Mouse (Mus musculus): Measurements from ENCODE around the gene Slc5a4b. TPM values are rescaled to one million over a fixed set of nuclear protein-coding genes. Genes with fewer than 3 reads are reported as not detected.
"Not testable (repeated sequence)": the region's sequence is repeated elsewhere in the genome, so short reads cannot be mapped to it uniquely, and the experiment has no call there.

Slc5a4b gene
- polyA plus RNA-seq, 1 experiment, result not detected

GRCm38 (mm10) chr10:76118741-76119140 lies 8.0 kb upstream of the Slc5a4b start:
- H3K27ac ChIP-seq (ENCODE audit: insufficient read depth, low read length), result no peak overlapping the region
- TF ChIP-seq POLR2A (IDR thresholded peaks at IDR 0.05; ENCODE audit: extremely low read depth, insufficient read depth, low read length) (no peak), CTCF (IDR thresholded peaks at IDR 0.05; ENCODE audit: extremely low read depth, insufficient read depth, low read length) (0 out of 2 replicates have a peak, but pooled peaks have one; percentile 17)
- no peaks in the 10 kb centered on the region for H3K4me1 ChIP-seq (ENCODE audit: control insufficient read depth, insufficient read depth, low read length)
- no peak overlapping the region for H3K4me3 ChIP-seq (ENCODE audit: insufficient read depth, low read length)

GRCm38 (mm10) chr10:76117966-76118365 lies 7.2 kb upstream of the Slc5a4b start:
- H3K4me1 ChIP-seq (ENCODE audit: control insufficient read depth, insufficient read depth, low read length), result no peaks in the 10 kb centered on the region
- no peak overlapping the region for H3K27ac ChIP-seq (ENCODE audit: insufficient read depth, low read length)
- TF ChIP-seq CTCF (IDR thresholded peaks at IDR 0.05; ENCODE audit: extremely low read depth, insufficient read depth, low read length) (peak; percentile 28), POLR2A (IDR thresholded peaks at IDR 0.05; ENCODE audit: extremely low read depth, insufficient read depth, low read length) (no peak)
- no peak overlapping the region for H3K4me3 ChIP-seq (ENCODE audit: insufficient read depth, low read length)

GRCm38 (mm10) chr10:76097368-76097767 lies 13.4 kb downstream of the Slc5a4b start:
- no peak overlapping the region for H3K4me3 ChIP-seq (ENCODE audit: insufficient read depth, low read length)
- no peak for TF ChIP-seq POLR2A (IDR thresholded peaks at IDR 0.05; ENCODE audit: extremely low read depth, insufficient read depth, low read length)
- no peak for TF ChIP-seq CTCF (IDR thresholded peaks at IDR 0.05; ENCODE audit: extremely low read depth, insufficient read depth, low read length)
- H3K4me1 ChIP-seq (ENCODE audit: control insufficient read depth, insufficient read depth, low read length), result no peaks in the 10 kb centered on the region
- no peak overlapping the region for H3K27ac ChIP-seq (ENCODE audit: insufficient read depth, low read length)

- Histone ChIP-seq H3K27ac (ENCODE audit: insufficient read depth, low read length) (no peak overlapping the region), H3K4me3 (ENCODE audit: insufficient read depth, low read length) (no peak overlapping the region), H3K4me1 (ENCODE audit: control insufficient read depth, insufficient read depth, low read length) (no peaks in the 10 kb centered on the region)
- TF ChIP-seq POLR2A (IDR thresholded peaks at IDR 0.05; ENCODE audit: extremely low read depth, insufficient read depth, low read length) (no peak), CTCF (IDR thresholded peaks at IDR 0.05; ENCODE audit: extremely low read depth, insufficient read depth, low read length) (no peak)
These were observed 14.2 kb downstream of the Slc5a4b start for GRCm38 (mm10) chr10:76096580-76096979.

- not testable (repeated sequence) for H3K4me3 ChIP-seq (ENCODE audit: insufficient read depth, low read length); H3K4me1 ChIP-seq (ENCODE audit: control insufficient read depth, insufficient read depth, low read length); H3K27ac ChIP-seq (ENCODE audit: insufficient read depth, low read length)
These were observed 33.8 kb downstream of the Slc5a4b start for GRCm38 (mm10) chr10:76077008-76077407.

- not testable (repeated sequence) for H3K4me1 ChIP-seq (ENCODE audit: control insufficient read depth, insufficient read depth, low read length); H3K4me3 ChIP-seq (ENCODE audit: insufficient read depth, low read length); H3K27ac ChIP-seq (ENCODE audit: insufficient read depth, low read length)
These were observed 38.7 kb downstream of the Slc5a4b start for GRCm38 (mm10) chr10:76072080-76072479.

GRCm38 (mm10) chr10:76067674-76068613 lies 42.8 kb downstream of the Slc5a4b start:
- TF ChIP-seq POLR2A (IDR thresholded peaks at IDR 0.05; ENCODE audit: extremely low read depth, insufficient read depth, low read length) (no peak), CTCF (IDR thresholded peaks at IDR 0.05; ENCODE audit: extremely low read depth, insufficient read depth, low read length) (no peak)
- H3K4me3 ChIP-seq (ENCODE audit: insufficient read depth, low read length), result no peak overlapping the region
- no peaks in the 10 kb centered on the region for H3K4me1 ChIP-seq (ENCODE audit: control insufficient read depth, insufficient read depth, low read length)

GRCm38 (mm10) chr10:76062439-76062838 lies 48.3 kb downstream of the Slc5a4b start:
- H3K27ac ChIP-seq (ENCODE audit: insufficient read depth, low read length), result no peak overlapping the region
- no peak overlapping the region for H3K4me3 ChIP-seq (ENCODE audit: insufficient read depth, low read length)
- no peaks in the 10 kb centered on the region for H3K4me1 ChIP-seq (ENCODE audit: control insufficient read depth, insufficient read depth, low read length)
- no peak for TF ChIP-seq CTCF (IDR thresholded peaks at IDR 0.05; ENCODE audit: extremely low read depth, insufficient read depth, low read length)
- TF ChIP-seq POLR2A (IDR thresholded peaks at IDR 0.05; ENCODE audit: extremely low read depth, insufficient read depth, low read length), result no peak

More at GRCm38 (mm10) chr10:76067674-76068613, 42.8 kb downstream of the Slc5a4b start:
- no peak overlapping the region for H3K27ac ChIP-seq (ENCODE audit: insufficient read depth, low read length)

- no peak overlapping the region for H3K4me3 ChIP-seq (ENCODE audit: insufficient read depth, low read length)
- H3K4me1 ChIP-seq (ENCODE audit: control insufficient read depth, insufficient read depth, low read length), result no peaks in the 10 kb centered on the region
- TF ChIP-seq POLR2A (IDR thresholded peaks at IDR 0.05; ENCODE audit: extremely low read depth, insufficient read depth, low read length), result no peak
- no peak for TF ChIP-seq CTCF (IDR thresholded peaks at IDR 0.05; ENCODE audit: extremely low read depth, insufficient read depth, low read length)
- no peak overlapping the region for H3K27ac ChIP-seq (ENCODE audit: insufficient read depth, low read length)
These were observed 58.9 kb downstream of the Slc5a4b start for GRCm38 (mm10) chr10:76051860-76052259.

- no peak overlapping the region for H3K27ac ChIP-seq (ENCODE audit: insufficient read depth, low read length)
- H3K4me3 ChIP-seq (ENCODE audit: insufficient read depth, low read length), result no peak overlapping the region
- H3K4me1 ChIP-seq (ENCODE audit: control insufficient read depth, insufficient read depth, low read length), result no peaks in the 10 kb centered on the region
- TF ChIP-seq POLR2A (IDR thresholded peaks at IDR 0.05; ENCODE audit: extremely low read depth, insufficient read depth, low read length) (no peak), CTCF (IDR thresholded peaks at IDR 0.05; ENCODE audit: extremely low read depth, insufficient read depth, low read length) (no peak)
These were observed 61.8 kb downstream of the Slc5a4b start for GRCm38 (mm10) chr10:76048967-76049366.

Data from cortical plate, adult 2 months (tissue).